Mouse (Mus musculus) intestine, postnatal 0 days (tissue): ENCODE measurements at regions not wholly inside any gene's neighbourhood (a gene's known extent, or its start where the extent isn't known, plus 50 kb on each side); places are given as distances from the start of the nearest gene placed in this dataset.

Experiments used
- ATAC-seq: fragments of 200-750 bp; cut with Nextera tagmentation; 2 replicates; pipeline ENCODE4 v1.8.0; 2017; ENCODE audit warnings: mild to moderate bottlenecking, moderate TSS enrichment, moderate library complexity
- H3K27ac ChIP-seq: fragments of 300-500 bp; sonication (generic); 2 replicates; pipeline ENCODE4 v1.5.1; 2014; ENCODE audit warnings: mild to moderate bottlenecking, low read depth, low read length, moderate library complexity
- H3K27me3 ChIP-seq: fragments of 300-500 bp; sonication (generic); replicated peaks from 2 replicates; pipeline ENCODE4 v1.6.1; 2014; ENCODE audit warnings: low read length, mixed read lengths; ENCODE audit not compliant: control insufficient read depth, insufficient read depth
- H3K36me3 ChIP-seq: fragments of 300-500 bp; sonication (generic); 2 replicates; pipeline ENCODE4 v1.6.1; 2014; ENCODE audit warnings: mild to moderate bottlenecking, moderate library complexity; ENCODE audit not compliant: control insufficient read depth, insufficient read depth
- H3K4me1 ChIP-seq: fragments of 300-500 bp; sonication (generic); replicated peaks from 2 replicates; pipeline ENCODE4 v1.6.1; 2014; ENCODE audit warnings: antibody characterized with exemption, low read length, mixed read lengths; ENCODE audit not compliant: control insufficient read depth, insufficient read depth
- H3K4me2 ChIP-seq: fragments of 300-500 bp; sonication (generic); replicated peaks from 2 replicates; pipeline ENCODE4 v1.6.1; 2014; ENCODE audit warnings: low read depth, mild to moderate bottlenecking, moderate library complexity
- H3K4me3 ChIP-seq: fragments of 300-500 bp; sonication (generic); 2 replicates; pipeline ENCODE4 v1.5.1; 2014; ENCODE audit warnings: low read depth, low read length
- H3K9ac ChIP-seq: fragments of 300-500 bp; sonication (generic); 2 replicates; pipeline ENCODE4 v1.6.1; 2014; ENCODE audit warnings: mild to moderate bottlenecking, low read depth, low read length
- H3K9me3 ChIP-seq: fragments of 300-500 bp; sonication (generic); 2 replicates; pipeline ENCODE4 v1.6.1; 2016; ENCODE audit warnings: mixed run types; ENCODE audit not compliant: control insufficient read depth
- CTCF ChIP-seq: sonication (generic); IDR thresholded peaks from 2 replicates; pipeline ENCODE4 v1.5.1; 2016; ENCODE audit warnings: low read depth, mild to moderate bottlenecking, control low read depth, antibody characterized with exemption, moderate library complexity
- WGBS: fragments of 180-500 bp; shearing (Covaris S2); extraction: QIAGEN DNeasy Blood & Tissue Kit; methylation state at CpG from one replicate; pipeline ENCODE4 v1.1.7; 2014; 5-methylcytosine and 5-hydroxymethylcytosine counted together

DNA sequence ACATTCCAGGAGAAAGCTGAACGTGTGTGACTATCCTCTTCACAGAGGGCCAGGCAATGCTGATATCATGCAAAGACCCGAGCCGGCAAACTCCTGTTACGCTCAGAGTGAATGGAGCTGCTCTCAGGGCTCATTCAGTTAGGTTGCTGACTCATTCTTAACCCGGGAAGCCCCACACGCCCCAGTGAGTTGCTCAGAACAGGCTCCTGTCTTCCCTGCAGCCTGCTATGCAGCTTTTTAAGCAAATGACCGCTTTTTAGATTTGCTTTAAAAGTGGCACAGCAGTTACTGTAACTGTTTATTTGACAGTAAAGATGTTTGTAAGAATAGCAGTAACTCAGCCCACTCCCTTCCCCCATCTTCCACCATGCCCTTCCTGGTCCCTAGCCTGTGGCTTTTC is 162.9 kb upstream of the Spdye4c start:
- peak overlapping the region; percentile 35 for H3K4me2 ChIP-seq
- 0 out of 2 replicates have a peak, but pooled peaks cover 5% of the 10 kb centered on the region for H3K27me3 ChIP-seq
- no peak overlapping the region for H3K9ac ChIP-seq
- H3K4me3 ChIP-seq: peak overlapping the region; percentile 13; the same call in 1 of the 2 replicates
- H3K4me1 ChIP-seq: peaks cover 8% of the 10 kb centered on the region; the same call in 1 of the 2 replicates
- H3K9me3 ChIP-seq: no peaks in the 10 kb centered on the region
- H3K36me3 ChIP-seq: no peaks in the 10 kb centered on the region
- no peak for TF ChIP-seq CTCF
- H3K27ac ChIP-seq: no peak overlapping the region
- no peak for ATAC-seq
- 11% methylated on average over 7 of the region's 7 CpGs for WGBS

DNA sequence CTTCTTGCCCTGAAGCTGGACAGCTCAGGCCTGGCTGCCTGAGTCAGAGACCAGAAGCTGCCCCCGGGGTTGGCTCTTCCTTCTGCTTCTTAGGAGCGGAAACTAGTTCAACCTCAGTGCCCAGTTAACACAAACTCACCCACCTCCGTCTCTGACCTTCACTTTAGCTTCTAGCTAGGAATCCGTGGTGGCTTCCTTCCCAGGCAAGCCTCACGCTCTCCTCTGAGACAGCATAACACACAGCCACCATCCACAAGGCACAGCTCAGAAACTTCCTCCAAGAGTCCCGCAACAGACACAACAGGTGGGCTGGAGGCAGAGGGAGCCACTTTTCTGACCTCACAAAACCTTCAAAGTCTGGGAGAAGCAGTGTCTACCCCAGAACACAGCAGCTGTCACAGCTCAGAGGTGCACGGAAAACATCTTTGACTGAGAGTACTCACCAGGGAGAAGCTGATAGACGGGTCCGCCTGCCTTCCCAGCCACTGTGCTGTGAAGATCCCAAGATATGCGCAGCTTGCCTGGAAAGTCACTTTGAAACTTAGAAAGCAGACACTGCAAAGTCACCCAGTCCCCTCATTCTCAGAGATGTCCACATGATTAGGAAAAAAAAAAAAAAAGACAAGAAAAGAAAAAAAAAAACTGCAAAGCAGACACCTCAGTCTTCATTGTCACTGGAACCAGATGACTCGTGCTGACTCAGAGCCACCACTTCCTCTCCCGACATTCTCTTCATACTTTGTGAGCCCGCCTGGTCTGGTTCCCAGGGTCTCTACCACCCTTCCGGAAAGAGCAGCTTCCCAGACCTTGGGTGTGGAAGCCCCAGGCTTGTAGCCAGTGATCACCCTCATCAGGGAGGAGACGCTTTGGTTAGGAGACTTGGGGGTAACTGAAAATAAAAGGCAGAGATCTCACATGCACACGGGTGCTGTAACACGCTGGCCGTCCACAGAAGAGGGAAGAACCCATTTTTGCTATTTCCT is 162.1 kb upstream of the Spdye4c start:
- no peak for ATAC-seq
- no peaks in the 10 kb centered on the region for H3K36me3 ChIP-seq
- no peak for TF ChIP-seq CTCF
- H3K4me3 ChIP-seq: peak overlapping the region; percentile 13
- 0 out of 2 replicates have a peak, but pooled peaks cover 5% of the 10 kb centered on the region for H3K27me3 ChIP-seq
- H3K4me2 ChIP-seq: peak overlapping the region; percentile 35
- no peaks in the 10 kb centered on the region for H3K9me3 ChIP-seq
- WGBS: 49% methylated on average over 18 of the region's 18 CpGs
- H3K9ac ChIP-seq: peak overlapping the region; percentile 13; the same call in 1 of the 2 replicates
- H3K4me1 ChIP-seq: peaks cover 8% of the 10 kb centered on the region; the same call in 1 of the 2 replicates
- peak overlapping the region; percentile 41; the same call in 1 of the 2 replicates for H3K27ac ChIP-seq

DNA sequence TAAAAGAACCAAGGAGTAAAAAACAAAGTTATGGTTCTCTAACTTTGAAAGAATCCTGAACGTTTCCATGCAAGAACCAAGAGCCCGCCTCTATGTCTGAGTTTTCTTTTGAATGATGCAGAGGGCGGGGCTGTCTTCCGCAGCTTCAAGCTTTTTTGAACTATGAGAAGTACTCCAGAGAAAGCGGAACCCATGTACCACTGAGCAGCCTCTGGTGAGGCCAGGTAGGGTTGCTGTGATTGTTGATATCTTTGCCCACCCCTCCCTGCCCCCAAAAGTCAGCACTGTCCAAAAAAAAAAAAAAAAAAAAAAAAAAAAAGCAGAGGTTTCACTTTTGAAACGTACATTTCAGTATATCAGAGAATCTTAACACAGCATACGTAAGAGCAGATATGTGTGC is 161.2 kb upstream of the Spdye4c start:
- no peak for TF ChIP-seq CTCF
- H3K27ac ChIP-seq: no peak overlapping the region
- no peak for ATAC-seq
- H3K4me1 ChIP-seq: peaks cover 8% of the 10 kb centered on the region; the same call in 1 of the 2 replicates
- H3K36me3 ChIP-seq: no peaks in the 10 kb centered on the region
- H3K9ac ChIP-seq: no peak overlapping the region
- no peak overlapping the region for H3K4me3 ChIP-seq
- 54% methylated on average over 7 of the region's 7 CpGs for WGBS
- no peaks in the 10 kb centered on the region for H3K9me3 ChIP-seq
- H3K27me3 ChIP-seq: 0 out of 2 replicates have a peak, but pooled peaks cover 5% of the 10 kb centered on the region
- H3K4me2 ChIP-seq: peak overlapping the region; percentile 35; the same call in 1 of the 2 replicates

DNA sequence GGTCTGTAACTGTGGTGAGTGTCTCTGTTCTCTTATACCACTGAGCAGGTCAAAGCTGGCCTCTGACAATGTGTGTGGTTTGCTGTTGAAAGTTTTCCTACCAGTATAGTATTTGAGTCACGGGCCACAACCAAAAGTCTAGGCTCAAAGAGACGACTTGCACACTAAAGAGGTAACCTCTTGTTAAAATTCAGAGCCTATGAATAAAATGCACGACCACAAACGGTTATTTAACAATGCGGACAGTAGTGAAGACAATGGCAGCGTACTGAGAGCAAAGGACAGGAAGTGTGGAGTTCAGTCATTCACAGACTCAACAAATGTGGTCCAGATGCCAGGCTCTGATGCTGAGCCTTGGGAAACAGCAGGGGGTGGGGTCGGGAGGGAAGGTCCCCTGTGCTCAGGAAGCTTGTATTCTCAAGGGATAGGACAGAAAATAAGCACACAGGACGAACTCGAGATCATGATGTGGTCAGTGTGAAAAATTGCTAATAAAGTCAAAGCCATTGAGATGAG is 160.2 kb upstream of the Spdye4c start:
- Histone ChIP-seq H3K27me3 (0 out of 2 replicates have a peak, but pooled peaks cover 5% of the 10 kb centered on the region), H3K4me3 (no peak overlapping the region), H3K9ac (no peak overlapping the region), H3K36me3 (no peaks in the 10 kb centered on the region), H3K27ac (no peak overlapping the region), H3K4me1 (peaks cover 8% of the 10 kb centered on the region; the same call in 1 of the 2 replicates), H3K4me2 (no peak overlapping the region), H3K9me3 (no peaks in the 10 kb centered on the region)
- no peak for ATAC-seq
- 78% methylated on average over 9 of the region's 9 CpGs for WGBS
- no peak for TF ChIP-seq CTCF

DNA sequence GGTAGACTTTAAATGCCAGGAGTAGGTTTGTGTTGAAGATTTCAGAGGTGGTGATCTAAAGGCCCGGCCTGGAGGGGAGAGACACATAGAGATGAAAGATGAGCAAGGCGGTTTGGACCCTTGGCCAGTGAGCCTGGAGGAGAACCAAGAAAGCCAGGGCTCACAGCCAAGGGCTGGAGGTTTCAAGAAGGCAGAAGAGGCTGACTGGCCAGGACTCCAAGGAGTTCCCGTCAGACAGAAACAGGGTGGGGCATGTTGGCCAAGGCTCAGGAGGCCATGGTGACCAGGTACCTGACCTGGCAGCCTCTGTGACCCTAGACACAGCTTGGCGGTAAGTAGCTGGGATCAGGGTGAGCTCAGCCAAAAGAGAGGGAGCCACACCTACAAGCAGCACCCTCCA is 159.3 kb upstream of the Spdye4c start:
- TF ChIP-seq CTCF: no peak
- no peak for ATAC-seq
- H3K4me2 ChIP-seq: no peak overlapping the region
- peaks cover 8% of the 10 kb centered on the region; the same call in 1 of the 2 replicates for H3K4me1 ChIP-seq
- 72% methylated on average over 4 of the region's 4 CpGs for WGBS
- H3K4me3 ChIP-seq: no peak overlapping the region
- no peaks in the 10 kb centered on the region for H3K36me3 ChIP-seq
- no peak overlapping the region for H3K27ac ChIP-seq
- 0 out of 2 replicates have a peak, but pooled peaks cover 5% of the 10 kb centered on the region for H3K27me3 ChIP-seq
- H3K9ac ChIP-seq: no peak overlapping the region
- no peaks in the 10 kb centered on the region for H3K9me3 ChIP-seq

DNA sequence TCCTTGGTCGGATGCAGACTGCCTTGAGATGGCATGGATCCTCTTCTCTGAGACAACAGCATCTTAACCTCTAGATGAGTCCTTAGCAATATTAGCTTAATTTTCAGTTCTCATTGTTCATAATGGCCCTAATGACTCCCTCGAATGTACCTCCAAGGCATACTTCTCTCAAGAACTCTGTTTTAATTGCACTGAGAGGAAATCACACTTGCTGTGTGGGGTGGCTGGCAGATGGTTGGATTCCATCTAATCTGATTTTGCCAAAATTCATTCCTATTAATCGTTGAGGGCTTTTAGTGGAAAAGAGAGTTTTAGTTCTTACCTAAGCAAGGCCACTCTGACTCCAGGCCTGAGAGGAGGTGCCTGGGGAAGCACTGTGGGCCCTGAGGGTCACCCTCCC is 158.3 kb upstream of the Spdye4c start:
- H3K9ac ChIP-seq: no peak overlapping the region
- no peak overlapping the region for H3K4me2 ChIP-seq
- no peak overlapping the region for H3K4me3 ChIP-seq
- peaks cover 2% of the 10 kb centered on the region; the same call in 1 of the 2 replicates for H3K4me1 ChIP-seq
- H3K9me3 ChIP-seq: no peaks in the 10 kb centered on the region
- WGBS: 91% methylated on average over 3 of the region's 3 CpGs
- H3K27me3 ChIP-seq: no peaks in the 10 kb centered on the region
- H3K27ac ChIP-seq: no peak overlapping the region
- ATAC-seq: no peak
- TF ChIP-seq CTCF: no peak
- no peaks in the 10 kb centered on the region for H3K36me3 ChIP-seq
